Mouse (Mus musculus): ENCODE data around the gene Ebf1.
A peak's percentile ranks its signal among the peaks of the same experiment; 100 is the strongest.

The Ebf1 gene

GRCm38 (mm10) chr11:44619131-44619886 is 2.2 kb downstream of the Ebf1 start:
- peak in 1 of 2 experiments; percentile 21 for DNase-seq (ENCODE audit: low spot score in 2 of 2)

- DNase-seq (ENCODE audit: low spot score in 2 of 2) = peak in 1 of 2 experiments; percentile 14
Observed at GRCm38 (mm10) chr11:44619887-44620693, 3.0 kb downstream of the Ebf1 start.

DNA sequence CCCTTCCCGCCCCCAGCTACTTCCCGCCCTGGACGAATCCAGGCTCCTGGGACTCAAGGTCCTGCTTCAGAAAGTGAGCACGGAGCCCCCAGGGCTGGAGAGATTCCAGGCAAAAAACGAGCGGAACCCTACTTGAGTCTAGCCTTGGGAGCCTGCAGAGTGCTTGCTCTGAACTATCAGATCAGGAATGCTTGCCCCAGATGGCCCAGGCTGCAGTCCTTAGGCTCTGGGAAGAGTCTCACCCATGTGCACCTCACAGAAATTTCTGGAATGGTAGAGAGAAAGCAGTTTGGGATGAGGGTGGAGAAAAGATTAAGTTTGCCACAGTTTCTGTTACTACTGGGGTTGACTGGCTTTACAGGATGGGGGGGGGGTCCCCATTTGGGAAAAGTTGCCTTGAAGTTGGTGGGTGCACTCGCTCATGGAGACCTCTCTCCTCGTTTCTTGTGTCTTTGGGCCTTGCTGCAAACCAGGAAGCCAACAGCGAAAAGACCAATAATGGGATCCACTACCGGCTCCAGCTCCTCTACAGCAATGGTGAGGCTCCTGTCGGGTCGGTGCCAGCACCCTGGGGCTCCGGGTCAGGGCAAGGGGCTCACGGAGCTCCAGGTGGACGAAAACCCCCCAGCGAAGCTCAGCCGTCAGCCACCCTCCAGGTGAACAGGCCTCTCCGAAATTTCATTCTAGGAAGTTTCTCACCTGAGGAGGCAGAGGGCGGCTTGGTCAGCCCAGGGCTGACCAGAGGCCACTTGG is 3.8 kb downstream of the Ebf1 start:
- no peak for DNase-seq (ENCODE audit: low spot score in 2 of 2)

DNA sequence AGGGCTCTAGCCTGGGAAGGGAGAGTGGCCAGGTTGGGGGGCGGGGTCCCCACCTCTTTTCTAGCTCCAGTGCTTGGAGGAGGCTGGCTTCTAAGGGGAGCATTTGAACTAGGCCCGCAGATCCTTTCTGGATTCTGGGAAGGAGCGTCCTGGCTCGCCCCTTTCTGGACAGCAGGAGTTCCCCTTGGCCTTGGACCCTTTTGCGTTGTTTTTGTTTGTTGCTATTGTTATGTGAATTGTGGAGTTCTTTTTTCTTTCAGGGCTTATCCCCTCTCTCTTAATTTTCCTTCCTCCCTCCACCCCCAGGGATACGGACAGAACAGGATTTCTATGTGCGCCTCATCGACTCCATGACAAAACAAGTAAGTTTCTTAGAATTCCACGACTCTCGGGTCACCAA is 4.5 kb downstream of the Ebf1 start:
- no peak for DNase-seq (ENCODE audit: low spot score in 2 of 2)

- DNase-seq (ENCODE audit: low spot score in 2 of 2) = peak in 1 of 2 experiments; percentile 52
Observed at GRCm38 (mm10) chr11:44622023-44622731, 5.1 kb downstream of the Ebf1 start.

DNA sequence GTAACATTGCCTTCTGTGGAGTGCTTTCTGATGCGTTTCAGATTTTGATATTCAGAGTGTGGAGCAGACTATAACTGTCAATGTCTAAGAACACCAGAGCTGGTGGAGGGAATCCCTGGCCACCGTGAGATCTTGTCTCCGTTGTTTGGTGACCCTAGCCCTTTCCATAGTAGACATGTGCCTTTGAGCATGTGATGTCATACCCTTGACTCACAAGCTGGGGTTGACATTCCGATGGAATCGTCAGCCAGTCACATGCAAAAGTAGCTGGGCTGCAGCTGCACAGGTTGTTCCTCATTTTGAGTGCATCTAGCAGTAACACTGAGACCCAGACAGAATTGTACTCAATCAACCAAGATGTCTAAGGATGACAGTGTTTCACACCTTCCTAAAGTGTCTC is 7.4 kb downstream of the Ebf1 start:
- DNase-seq (ENCODE audit: low spot score in 2 of 2) = no peak

GRCm38 (mm10) chr11:44626065-44626464 is 8.9 kb downstream of the Ebf1 start:
- no peak for DNase-seq (ENCODE audit: low spot score in 2 of 2)

DNA sequence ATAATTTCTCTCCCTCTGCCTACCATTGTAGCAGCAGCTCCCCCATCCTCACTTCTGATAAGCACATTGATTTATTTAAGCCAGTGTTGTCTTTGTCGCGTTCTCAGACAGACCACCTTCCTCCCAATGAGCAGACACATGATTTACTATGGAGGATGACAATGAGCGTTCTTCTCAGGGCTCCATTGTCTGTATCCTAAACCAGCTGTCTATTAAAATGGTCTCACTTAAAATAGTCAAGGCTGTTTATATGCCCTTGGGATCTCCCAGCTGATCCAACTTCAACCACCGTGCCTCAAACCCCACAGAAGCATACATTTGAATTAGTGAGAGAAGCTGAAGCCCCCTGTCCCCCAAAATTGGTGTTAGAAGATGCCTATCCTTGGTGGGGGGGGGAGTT is 11.3 kb downstream of the Ebf1 start:
- DNase-seq (ENCODE audit: low spot score in 2 of 2) = no peak

GRCm38 (mm10) chr11:44632064-44632968 is 15.2 kb downstream of the Ebf1 start:
- DNase-seq (ENCODE audit: low spot score in 2 of 2) = no peak

- no peak for DNase-seq (ENCODE audit: low spot score in 2 of 2)
Observed at GRCm38 (mm10) chr11:44633001-44633693, 16.0 kb downstream of the Ebf1 start.

GRCm38 (mm10) chr11:44634552-44635193 is 17.6 kb downstream of the Ebf1 start:
- DNase-seq (ENCODE audit: low spot score in 2 of 2) = no peak

DNA sequence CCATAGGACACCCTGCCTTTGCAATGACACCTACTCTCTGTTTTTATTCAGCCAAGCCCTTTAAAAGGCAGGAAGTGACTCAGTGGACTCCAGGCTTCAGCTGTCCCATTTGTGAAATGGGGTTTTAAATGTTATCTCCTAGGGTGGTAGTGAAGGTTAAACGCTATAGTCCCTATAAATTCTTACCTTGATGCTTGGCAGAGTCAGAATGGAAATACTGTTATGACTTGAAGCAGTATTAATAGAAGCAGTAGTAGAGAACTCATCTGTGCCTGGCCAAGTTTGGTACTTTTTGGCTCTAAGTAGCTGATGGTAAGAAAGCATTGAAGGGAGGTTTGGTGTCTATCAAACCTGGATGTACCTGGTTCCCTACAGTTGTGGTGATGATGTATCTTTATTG is 19.1 kb downstream of the Ebf1 start:
- DNase-seq (ENCODE audit: low spot score in 2 of 2) = no peak

DNA sequence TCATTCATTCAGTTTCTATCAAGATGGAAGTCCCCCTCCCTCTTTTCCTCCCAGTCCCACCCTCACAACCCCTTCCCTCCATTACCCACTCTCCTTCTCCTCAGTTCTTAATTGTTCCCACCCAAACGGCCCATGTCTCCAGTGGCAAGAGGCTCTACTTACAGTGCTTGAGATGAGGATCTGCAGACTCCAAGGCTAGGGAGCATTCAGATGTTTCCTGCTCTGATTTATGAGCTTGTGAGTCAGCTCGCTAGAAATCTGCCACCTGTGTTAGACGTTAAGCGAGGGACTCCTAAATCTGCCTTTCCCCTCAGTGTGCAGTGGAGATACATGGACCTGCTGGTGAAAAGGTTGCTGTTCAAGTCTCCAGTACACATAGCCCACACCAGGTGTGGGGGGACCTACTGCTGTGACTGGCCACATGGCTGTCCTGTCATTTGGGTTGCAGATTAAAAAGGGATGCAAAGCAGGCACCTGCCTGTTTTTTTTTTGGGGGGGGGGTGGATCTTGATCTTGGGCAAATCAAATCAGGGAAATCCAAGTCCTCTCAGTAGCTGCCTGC is 21.2 kb downstream of the Ebf1 start:
- no peak for DNase-seq (ENCODE audit: low spot score in 2 of 2)

DNA sequence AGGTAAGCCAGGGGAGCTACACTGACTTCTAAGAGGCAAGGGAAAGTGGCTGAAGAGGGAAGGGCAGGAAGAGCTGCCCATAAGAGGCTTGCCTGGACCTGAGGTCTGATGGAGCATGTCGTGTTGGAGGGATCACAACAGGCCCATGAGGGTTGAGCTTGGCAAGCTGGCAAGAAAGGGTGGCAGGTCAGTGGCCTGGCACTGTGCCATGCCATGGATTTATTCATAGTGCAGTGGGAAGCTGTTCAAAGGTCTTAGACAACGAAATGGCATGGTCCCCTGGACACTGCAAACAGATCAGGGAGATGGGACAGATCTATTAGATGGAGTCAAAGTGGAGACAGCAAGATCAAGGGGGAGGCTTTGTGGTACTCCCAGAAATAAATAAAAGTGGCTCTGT is 24.4 kb downstream of the Ebf1 start:
- DNase-seq (ENCODE audit: low spot score in 2 of 2) = peak in 1 of 2 experiments; percentile 36

- no peak for DNase-seq (ENCODE audit: low spot score in 2 of 2)
Observed at GRCm38 (mm10) chr11:44654340-44655019, 37.4 kb downstream of the Ebf1 start.

DNA sequence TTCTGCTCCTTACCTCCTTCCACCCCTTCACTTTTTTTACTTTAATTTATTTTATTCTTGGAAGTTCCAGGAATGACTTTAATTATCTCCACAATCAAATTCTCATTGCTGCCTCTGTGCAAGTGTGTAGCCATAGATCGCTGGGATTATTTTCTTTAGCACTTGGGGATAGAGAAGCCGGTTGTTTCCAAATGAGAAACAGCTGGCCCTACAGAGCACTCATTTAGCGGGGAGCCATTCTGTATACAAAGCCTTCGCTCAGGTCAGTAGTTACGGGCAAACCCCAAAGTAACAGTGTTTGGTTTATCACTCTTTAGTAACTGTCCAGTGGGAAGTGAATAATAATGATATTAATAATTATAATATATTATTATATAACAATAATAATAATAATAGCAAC is 38.4 kb downstream of the Ebf1 start:
- no peak for DNase-seq (ENCODE audit: low spot score in 2 of 2)

- no peak for DNase-seq (ENCODE audit: low spot score in 2 of 2)
Observed at GRCm38 (mm10) chr11:44656916-44657315, 39.8 kb downstream of the Ebf1 start.

GRCm38 (mm10) chr11:44657833-44658395 is 40.8 kb downstream of the Ebf1 start:
- peak in 1 of 2 experiments; percentile 26 for DNase-seq (ENCODE audit: low spot score in 2 of 2)

Data from urinary bladder, postnatal 36 days (tissue).